Mouse (Mus musculus) telencephalon, adult 2 months (tissue): ENCODE data around the gene Ttc21b.

ENCODE experiments used
- DNase-seq: peaks from one replicate; pipeline ENCODE4 v3.0.0-alpha.2; 2011; ENCODE audit warnings: low read depth, low spot score

Ttc21b gene

DNA sequence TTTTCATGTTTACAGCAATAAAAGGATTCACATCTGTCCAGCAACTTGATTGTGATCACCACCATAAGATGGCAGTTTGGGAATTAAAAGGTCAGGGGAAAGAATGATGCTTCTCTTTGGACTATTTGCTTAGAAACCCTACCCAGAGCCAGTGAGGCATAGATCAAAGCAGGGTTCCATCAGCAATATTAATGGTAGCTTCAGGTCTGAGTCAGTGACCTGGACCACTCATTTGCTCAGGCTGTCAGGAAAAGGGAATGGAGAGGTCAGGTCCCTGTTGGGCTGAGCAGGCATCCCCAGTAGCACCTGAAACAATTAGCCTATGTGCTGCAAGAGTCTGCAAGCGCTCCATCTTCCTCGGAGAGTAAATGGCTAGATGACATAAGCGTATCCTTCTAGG lies 84.8 kb downstream of the Ttc21b start:
- no peak for DNase-seq

GRCm38 (mm10) chr2:66170721-66171120 lies 85.7 kb downstream of the Ttc21b start:
- DNase-seq: no peak

DNA sequence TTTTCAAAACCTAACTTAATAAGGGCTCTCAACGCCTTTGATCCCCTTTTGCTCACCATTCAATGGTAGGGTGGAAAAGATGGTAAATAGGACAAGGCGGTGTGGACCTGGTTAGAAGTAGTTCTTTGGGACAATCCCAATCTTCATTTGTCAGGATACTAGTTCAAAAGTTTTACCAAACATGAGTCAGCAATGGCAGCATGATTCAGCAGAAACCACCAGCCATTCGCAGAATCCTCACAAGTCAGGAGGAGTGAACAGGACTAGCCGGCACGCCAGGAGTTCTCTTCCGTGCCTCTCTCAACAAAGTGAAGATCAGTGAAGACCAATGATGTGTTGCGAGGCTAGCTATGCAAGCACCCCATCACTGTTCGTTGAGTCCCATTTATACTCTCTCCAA lies 91.4 kb downstream of the Ttc21b start:
- no peak for DNase-seq

GRCm38 (mm10) chr2:66158140-66158915 lies 98.1 kb downstream of the Ttc21b start:
- DNase-seq: no peak

- DNase-seq: no peak
Observed at GRCm38 (mm10) chr2:66151436-66151835, 105.0 kb downstream of the Ttc21b start.

- no peak for DNase-seq
Observed at GRCm38 (mm10) chr2:66150531-66150930, 105.9 kb downstream of the Ttc21b start.

DNA sequence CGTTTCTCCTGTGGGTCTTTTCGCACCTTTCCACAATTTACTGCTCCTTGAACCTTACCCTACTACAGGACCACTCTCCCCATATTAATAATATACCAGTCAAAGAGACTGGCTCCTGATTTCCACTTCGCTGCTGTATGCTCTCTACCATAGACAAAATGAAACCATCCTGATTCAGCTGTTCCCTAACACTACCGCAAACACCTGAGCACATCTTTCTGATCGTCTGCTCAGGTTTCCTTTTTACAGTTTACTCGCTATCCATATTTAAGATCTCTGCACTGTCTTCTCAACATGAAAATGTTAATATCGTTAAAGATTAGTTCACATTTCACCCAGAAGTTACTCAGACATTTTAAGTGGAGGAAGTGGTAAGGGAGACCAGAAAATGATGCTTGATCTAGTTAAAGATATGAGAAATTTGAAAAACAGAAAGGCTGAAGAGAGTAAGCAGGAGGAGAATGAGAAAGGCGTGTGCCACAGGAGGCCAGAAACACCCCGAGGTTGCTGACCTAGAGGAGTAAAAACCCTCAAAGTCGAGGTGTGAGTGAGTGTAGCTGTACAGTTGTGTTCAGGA lies 107.7 kb downstream of the Ttc21b start:
- DNase-seq: no peak

DNA sequence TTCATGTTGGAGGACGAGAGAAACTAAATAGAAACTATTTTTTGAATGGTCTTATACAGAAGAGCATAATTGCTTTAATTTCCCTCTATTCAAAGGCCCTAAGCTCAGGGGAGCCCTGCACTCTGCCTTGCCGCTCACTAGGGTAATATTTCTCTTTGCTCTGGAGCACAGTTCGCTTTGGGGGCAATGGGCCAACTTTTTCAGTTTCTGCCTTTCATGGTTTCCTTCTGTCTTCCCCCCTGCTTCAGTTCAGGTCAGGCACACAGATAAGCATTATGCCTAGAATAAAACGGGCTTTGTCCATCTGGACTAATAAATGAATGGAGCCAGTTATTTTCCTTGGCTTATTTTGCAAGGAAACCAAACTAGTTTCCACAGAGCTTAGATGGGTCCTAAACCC lies 109.9 kb downstream of the Ttc21b start:
- no peak for DNase-seq

- no peak for DNase-seq
Observed at GRCm38 (mm10) chr2:66144770-66145169, 111.6 kb downstream of the Ttc21b start.

GRCm38 (mm10) chr2:66143284-66143683 lies 113.1 kb downstream of the Ttc21b start:
- no peak for DNase-seq

DNA sequence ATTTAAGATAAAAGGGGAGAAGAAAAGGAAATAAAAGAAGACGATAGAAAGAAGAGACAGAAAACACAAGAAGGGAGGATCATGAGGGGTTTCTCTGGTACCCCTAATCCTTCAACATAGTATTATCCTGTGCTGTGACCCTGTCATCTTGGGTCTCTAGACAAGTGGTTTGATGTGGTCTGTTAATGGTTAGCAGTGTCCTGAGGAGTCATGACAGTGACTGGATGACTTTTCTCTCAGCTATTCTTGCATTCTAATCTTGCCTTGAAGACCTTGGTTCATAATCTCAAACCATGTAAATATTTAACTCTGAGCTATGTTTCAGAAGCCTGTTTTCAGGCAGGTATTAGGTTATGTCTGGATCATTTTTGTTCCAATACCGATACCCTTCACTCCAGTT lies 113.7 kb downstream of the Ttc21b start:
- DNase-seq: no peak

DNA sequence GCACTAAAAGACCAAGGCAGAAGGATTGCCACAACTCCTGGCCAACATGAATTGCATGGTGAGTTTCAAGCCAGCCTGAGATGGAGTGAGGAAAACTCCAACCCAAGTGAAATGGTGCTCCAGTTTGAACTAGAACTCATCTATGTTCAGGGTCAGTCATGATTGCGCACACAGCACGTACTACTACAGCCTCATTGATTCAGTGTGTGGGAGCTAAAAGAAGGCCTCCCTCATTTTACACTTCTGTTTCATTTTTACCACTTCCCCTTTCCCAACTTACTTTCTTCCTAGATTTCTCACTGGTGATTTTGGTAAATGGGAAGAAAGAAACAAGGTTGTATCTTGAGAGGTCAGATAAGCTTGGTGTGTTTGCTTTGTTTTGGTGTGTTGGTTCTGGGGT lies 114.1 kb downstream of the Ttc21b start:
- DNase-seq: no peak

- no peak for DNase-seq
Observed at GRCm38 (mm10) chr2:66140246-66140645, 116.2 kb downstream of the Ttc21b start.
